In the genomic region with DNA sequence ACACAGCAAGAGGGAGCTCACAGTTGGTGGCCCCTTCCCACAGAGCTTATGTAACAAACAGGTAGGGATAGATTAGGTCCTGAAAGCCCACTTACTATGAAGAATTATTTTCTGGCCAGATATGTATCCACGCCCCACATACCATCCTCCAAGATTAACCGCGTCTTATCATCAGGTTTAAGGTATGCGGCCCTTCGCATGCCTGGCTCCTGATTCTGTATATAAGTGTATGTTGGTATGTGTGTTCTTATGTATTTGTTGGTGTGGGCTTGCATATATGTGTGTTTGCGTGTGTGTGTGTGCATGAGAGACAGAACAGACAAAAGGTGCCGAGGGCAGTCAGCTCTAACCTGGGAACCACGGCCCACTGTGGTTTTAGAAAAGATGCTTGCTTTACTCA, we compare ENCODE assay signal across 14 mouse cellular contexts.
"Had no signal": no experiment of that assay in that cellular context is flagged by ENCODE, and none has a peak within 500 bp of the region (broad histone marks: within the 10 kb centered on the region; RNA-seq: fewer than 3 reads in every experiment).

No protein-coding gene starts in this region.

- H3K27ac ChIP-seq: limb, embryonic 12.5 days; limb, embryonic 15.5 days; liver, embryonic 14.5 days had no signal

- DNase-seq: kidney, adult 2 months; kidney, postnatal 14 days; kidney, postnatal 4 days; left cerebral cortex, postnatal 4 days; liver, postnatal 0 days; midbrain, embryonic 14.5 days; thymus, adult 18-20 months; thymus, postnatal 36 days had no signal

- H3K4me1 ChIP-seq: limb, embryonic 12.5 days had no signal

- H3K27me3 ChIP-seq: limb, embryonic 12.5 days; limb, embryonic 15.5 days had no signal

- H3K9me3 ChIP-seq: limb, embryonic 12.5 days; limb, embryonic 15.5 days had no signal

- H3K9ac ChIP-seq: limb, embryonic 12.5 days; limb, embryonic 15.5 days; liver, embryonic 14.5 days; liver, postnatal 0 days had no signal

- ATAC-seq: intestine, postnatal 0 days; liver, postnatal 0 days had no signal

- H3K4me3 ChIP-seq: limb, embryonic 12.5 days; limb, embryonic 15.5 days had no signal

- H3K4me2 ChIP-seq: limb, embryonic 12.5 days; limb, embryonic 15.5 days; liver, embryonic 11.5 days; midbrain, embryonic 11.5 days had no signal
